Mouse (Mus musculus) stomach, embryonic 15.5 days (tissue): Measurements from ENCODE around the gene Aifm1. TPM values are rescaled to one million over a fixed set of nuclear protein-coding genes. Genes with fewer than 3 reads are reported as not detected.

ENCODE experiments used
- ATAC-seq: fragments of 200-750 bp; cut with Nextera tagmentation; 2 replicates; pipeline ENCODE4 v1.8.0; 2017; ENCODE audit warnings: low read depth, moderate number of reproducible peaks, moderate TSS enrichment; ENCODE audit not compliant: insufficient read depth, low FRiP score
- H3K27ac ChIP-seq: fragments of 300-500 bp; sonication (generic); 2 replicates; pipeline ENCODE4 v1.5.1; 2015; ENCODE audit warnings: mild to moderate bottlenecking, inconsistent platforms
- H3K27me3 ChIP-seq: fragments of 300-500 bp; sonication (generic); replicated peaks from 2 replicates; pipeline ENCODE4 v1.6.1; 2015; ENCODE audit warnings: inconsistent platforms
- H3K36me3 ChIP-seq: fragments of 300-500 bp; sonication (generic); 2 replicates; pipeline ENCODE4 v1.6.1; 2015; ENCODE audit warnings: inconsistent platforms
- H3K4me1 ChIP-seq: fragments of 300-500 bp; sonication (generic); 2 replicates; pipeline ENCODE4 v1.6.1; 2015; ENCODE audit warnings: inconsistent platforms
- H3K4me2 ChIP-seq: fragments of 300-500 bp; sonication (generic); 2 replicates; pipeline ENCODE4 v1.6.1; 2015; ENCODE audit warnings: mild to moderate bottlenecking, inconsistent platforms
- H3K4me3 ChIP-seq: fragments of 300-500 bp; sonication (generic); replicated peaks from 2 replicates; pipeline ENCODE4 v1.5.1; 2015; ENCODE audit warnings: inconsistent platforms
- H3K9ac ChIP-seq: fragments of 300-500 bp; sonication (generic); 2 replicates; pipeline ENCODE4 v1.6.1; 2015; ENCODE audit warnings: inconsistent platforms
- H3K9me3 ChIP-seq: fragments of 300-500 bp; sonication (generic); 2 replicates; pipeline ENCODE4 v1.6.1; 2016; ENCODE audit warnings: inconsistent platforms
- WGBS: fragments of 180-500 bp; shearing (Covaris S2); methylation state at CpG from one replicate; pipeline ENCODE4 v1.1.7; 2015; 5-methylcytosine and 5-hydroxymethylcytosine counted together
- polyA plus RNA-seq: library from polyadenylated mRNA; unstranded; fragments of >200 nt; fragmentation: Nextera tagmentation; extraction: Ambion mirVana; gene quantifications from 2 replicates; pipeline ENCODE4 v1.2.1, GENCODE M21; 2015

The Aifm1 gene
- polyA plus RNA-seq, 1 experiment from 2014 or later = 73.3 TPM

DNA sequence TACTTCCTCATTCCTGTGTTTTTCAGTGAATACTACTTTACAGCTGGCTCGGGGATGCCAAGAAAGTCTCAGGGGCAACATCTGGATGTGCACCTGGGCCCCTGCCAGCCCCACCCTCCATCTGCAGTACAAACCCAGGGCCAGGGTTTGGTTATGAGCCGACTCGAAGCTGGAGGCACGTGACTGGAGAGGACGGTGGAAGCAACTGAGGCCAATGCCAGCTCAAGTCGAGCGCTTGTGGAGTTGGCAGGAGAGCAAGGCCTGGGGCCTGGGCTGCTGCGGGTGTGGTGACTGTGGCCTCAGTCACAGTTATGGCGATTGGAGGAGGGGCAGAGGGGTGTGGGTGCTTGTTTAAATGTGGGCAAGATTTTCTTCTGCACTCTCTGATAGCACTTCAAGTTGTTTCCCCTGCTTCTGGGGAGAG, 77.9 kb downstream of the Aifm1 start:
- H3K4me2 ChIP-seq = no peak overlapping the region
- ATAC-seq = no peak
- H3K36me3 ChIP-seq = no peaks in the 10 kb centered on the region
- no peak overlapping the region for H3K9ac ChIP-seq
- no peaks in the 10 kb centered on the region for H3K27me3 ChIP-seq
- H3K4me3 ChIP-seq = no peak overlapping the region
- H3K4me1 ChIP-seq = 0 out of 2 replicates have a peak, but pooled peaks cover 6% of the 10 kb centered on the region
- H3K27ac ChIP-seq = no peak overlapping the region
- H3K9me3 ChIP-seq = no peaks in the 10 kb centered on the region
- WGBS = 62% methylated on average over 9 of the region's 9 CpGs

DNA sequence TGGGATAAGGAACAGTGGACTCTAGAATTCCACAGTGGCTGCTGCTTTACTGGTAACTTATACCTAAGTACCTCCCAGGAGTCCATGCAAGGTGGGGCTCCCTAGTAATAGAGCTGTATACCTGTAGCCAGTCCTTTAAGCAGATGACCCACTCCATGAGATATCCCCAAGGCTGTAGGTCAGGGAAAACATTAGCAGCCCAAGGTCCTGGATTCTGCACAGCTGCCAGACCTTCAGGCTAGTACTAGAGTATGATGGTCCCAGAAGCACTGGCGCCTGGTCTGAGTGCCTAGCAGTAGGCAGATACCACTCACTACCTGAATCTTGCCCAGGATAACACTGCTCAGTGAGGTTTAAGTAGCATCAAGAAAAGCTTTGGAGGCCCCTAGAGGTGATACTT, 79.1 kb downstream of the Aifm1 start:
- 82% methylated on average over 1 of the region's 1 CpGs for WGBS
- Histone ChIP-seq H3K4me3 (no peak overlapping the region), H3K4me1 (0 out of 2 replicates have a peak, but pooled peaks cover 6% of the 10 kb centered on the region), H3K9me3 (no peaks in the 10 kb centered on the region), H3K27me3 (no peaks in the 10 kb centered on the region), H3K4me2 (no peak overlapping the region), H3K9ac (no peak overlapping the region), H3K36me3 (no peaks in the 10 kb centered on the region), H3K27ac (no peak overlapping the region)
- ATAC-seq = no peak

DNA sequence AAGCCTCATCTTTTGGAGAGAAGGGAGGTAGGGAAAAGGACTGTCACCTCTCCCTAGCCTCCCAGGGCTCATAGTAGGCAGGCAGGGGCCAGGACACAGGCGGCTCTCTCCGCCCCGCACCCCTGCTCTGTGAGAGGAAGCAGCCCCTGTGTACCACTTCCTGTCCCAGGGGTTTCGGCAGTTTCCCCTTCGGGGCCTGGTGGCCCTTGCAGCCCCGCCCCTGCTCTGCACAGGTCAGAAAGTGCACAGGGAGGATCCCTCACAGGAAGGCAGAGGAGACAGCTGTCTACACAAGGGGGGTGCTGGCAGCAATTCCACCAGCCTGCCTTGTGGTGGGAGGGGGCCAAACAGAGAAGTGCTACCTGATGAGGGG, 79.8 kb downstream of the Aifm1 start:
- no peak overlapping the region for H3K27ac ChIP-seq
- H3K4me1 ChIP-seq = 0 out of 2 replicates have a peak, but pooled peaks cover 6% of the 10 kb centered on the region
- H3K4me2 ChIP-seq = no peak overlapping the region

DNA sequence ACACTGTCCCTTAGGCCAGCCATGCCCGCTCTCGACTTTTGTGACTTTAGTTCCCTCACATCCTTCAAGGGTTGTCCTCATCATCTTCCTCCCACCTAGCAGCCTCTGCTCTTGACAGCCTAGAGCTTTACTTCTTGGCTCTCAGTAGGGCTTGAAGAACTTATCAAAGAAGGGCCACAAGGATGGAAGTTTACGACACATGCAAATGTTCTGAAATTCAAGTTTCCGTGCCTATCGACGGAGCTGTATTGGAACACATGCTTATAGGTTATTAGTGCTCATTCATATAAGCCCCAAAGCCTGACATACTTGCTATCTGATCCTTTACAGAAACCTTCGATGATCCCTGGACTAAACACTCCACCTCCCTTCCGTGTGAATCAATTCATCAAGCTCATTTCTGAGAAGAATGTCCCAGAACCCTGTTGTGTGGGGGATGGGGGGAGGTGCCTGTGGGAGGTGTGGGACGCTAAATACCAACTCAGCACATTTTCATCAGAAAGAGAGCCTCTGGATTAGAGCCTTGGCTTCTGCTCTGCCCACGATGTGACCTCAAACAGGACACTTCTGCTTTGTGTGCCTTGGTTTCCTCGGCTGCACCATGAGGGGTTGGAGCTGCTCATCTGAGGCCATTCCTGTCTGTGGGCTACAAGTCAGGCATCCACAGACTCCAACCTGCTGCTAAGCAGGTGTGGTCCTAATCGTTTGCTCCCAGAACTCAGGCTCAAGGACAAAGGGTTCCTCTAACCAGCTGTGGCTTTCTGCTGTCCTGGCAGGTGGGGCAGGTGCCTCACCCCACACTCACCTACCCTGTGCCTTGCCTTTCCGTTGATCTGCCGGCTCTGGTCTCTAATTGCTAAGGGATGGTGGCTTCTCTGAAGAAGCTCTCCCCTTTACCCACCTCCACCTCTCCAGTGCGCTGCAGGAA, 80.5 kb downstream of the Aifm1 start:
- no peaks in the 10 kb centered on the region for H3K36me3 ChIP-seq
- no peaks in the 10 kb centered on the region for H3K27me3 ChIP-seq
- WGBS = 60% methylated on average over 15 of the region's 15 CpGs
- H3K4me1 ChIP-seq = 0 out of 2 replicates have a peak, but pooled peaks cover 6% of the 10 kb centered on the region
- H3K4me3 ChIP-seq = no peak overlapping the region
- no peak overlapping the region for H3K27ac ChIP-seq
- no peaks in the 10 kb centered on the region for H3K9me3 ChIP-seq
- H3K4me2 ChIP-seq = no peak overlapping the region
- no peak; the same call in 1 of the 2 replicates for ATAC-seq
- H3K9ac ChIP-seq = no peak overlapping the region

More for the DNA sequence above, 79.8 kb downstream of the Aifm1 start:
- Histone ChIP-seq H3K9me3 (no peaks in the 10 kb centered on the region), H3K27me3 (no peaks in the 10 kb centered on the region), H3K4me3 (no peak overlapping the region), H3K36me3 (no peaks in the 10 kb centered on the region), H3K9ac (no peak overlapping the region)
- no peak for ATAC-seq
- WGBS = 35% methylated on average over 6 of the region's 6 CpGs

DNA sequence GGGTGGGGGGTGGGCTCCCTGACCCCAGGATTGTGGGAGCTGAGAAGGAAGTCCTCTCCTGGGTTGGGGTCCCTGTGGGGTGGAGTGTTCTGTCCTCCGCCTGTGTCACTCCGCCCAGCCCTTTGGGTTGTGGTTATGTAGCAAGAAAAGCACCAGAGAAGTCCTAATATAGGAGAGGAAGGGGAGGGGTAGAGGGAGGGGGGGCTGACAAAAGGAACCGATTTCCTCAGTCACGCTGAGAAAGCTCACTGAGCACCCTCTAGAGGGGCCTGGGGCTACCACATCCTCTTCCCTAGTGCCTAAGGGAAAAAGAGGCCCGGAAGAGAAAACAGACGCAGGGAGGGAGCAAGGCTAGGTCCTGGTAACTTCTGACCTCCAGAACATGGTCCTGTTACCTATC, 83.8 kb downstream of the Aifm1 start:
- H3K27me3 ChIP-seq = no peaks in the 10 kb centered on the region
- H3K36me3 ChIP-seq = no peaks in the 10 kb centered on the region
- H3K9me3 ChIP-seq = no peaks in the 10 kb centered on the region
- no peak for ATAC-seq
- WGBS = 42% methylated on average over 6 of the region's 6 CpGs
- H3K4me3 ChIP-seq = no peak overlapping the region
- no peak overlapping the region for H3K9ac ChIP-seq
- no peak overlapping the region for H3K27ac ChIP-seq
- H3K4me1 ChIP-seq = 0 out of 2 replicates have a peak, but pooled peaks cover 6% of the 10 kb centered on the region
- no peak overlapping the region for H3K4me2 ChIP-seq

DNA sequence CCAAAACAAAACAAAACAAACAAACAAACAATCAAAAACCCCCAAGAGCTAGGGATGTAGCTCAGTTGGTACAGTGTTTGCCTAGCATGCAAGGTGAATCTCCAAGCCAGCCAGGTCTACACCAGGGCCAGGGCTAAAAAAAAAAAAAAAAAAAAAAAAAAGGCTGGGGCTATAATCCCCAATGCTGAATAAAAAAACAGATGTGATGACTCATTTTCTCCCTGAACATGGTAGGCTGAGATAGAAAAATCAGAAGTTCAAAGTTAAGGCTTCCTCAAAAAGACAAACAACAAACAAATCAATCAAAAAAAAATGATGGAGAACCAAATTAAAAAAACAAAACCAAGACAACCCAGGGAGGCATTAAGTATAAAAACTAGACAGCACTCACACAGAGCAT, 84.3 kb downstream of the Aifm1 start:
- no peak overlapping the region for H3K4me2 ChIP-seq
- H3K36me3 ChIP-seq = no peaks in the 10 kb centered on the region
- no peak overlapping the region for H3K27ac ChIP-seq

DNA sequence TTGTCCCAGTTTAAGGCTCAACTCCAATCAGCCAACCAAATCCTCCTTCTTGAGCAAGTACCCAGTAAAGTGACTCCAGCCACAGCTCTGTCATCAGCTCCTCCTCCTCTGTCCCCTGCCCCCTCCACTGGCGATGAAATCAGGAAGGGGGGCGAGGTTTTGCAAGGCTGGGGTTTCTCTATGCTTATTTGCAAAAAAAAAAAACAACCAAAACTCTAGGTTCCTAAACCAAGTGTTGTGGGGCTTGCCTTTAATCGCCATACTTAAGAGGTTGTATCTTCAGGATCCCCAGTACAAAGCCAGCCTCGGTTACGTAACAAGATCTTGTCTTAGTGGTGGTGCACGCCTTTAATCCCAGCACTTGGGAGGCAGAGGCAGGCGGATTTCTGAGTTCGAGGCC, 84.7 kb downstream of the Aifm1 start:
- Histone ChIP-seq H3K27me3 (no peaks in the 10 kb centered on the region), H3K9me3 (no peaks in the 10 kb centered on the region), H3K4me2 (no peak overlapping the region), H3K9ac (no peak overlapping the region), H3K4me3 (no peak overlapping the region), H3K4me1 (0 out of 2 replicates have a peak, but pooled peaks cover 6% of the 10 kb centered on the region), H3K27ac (no peak overlapping the region), H3K36me3 (no peaks in the 10 kb centered on the region)
- 80% methylated on average over 8 of the region's 8 CpGs for WGBS
- no peak for ATAC-seq

More for the DNA sequence above, 84.3 kb downstream of the Aifm1 start:
- H3K4me3 ChIP-seq = no peak overlapping the region
- H3K9me3 ChIP-seq = no peaks in the 10 kb centered on the region
- H3K27me3 ChIP-seq = no peaks in the 10 kb centered on the region
- H3K9ac ChIP-seq = no peak overlapping the region
- 0 out of 2 replicates have a peak, but pooled peaks cover 6% of the 10 kb centered on the region for H3K4me1 ChIP-seq
- ATAC-seq = no peak

DNA sequence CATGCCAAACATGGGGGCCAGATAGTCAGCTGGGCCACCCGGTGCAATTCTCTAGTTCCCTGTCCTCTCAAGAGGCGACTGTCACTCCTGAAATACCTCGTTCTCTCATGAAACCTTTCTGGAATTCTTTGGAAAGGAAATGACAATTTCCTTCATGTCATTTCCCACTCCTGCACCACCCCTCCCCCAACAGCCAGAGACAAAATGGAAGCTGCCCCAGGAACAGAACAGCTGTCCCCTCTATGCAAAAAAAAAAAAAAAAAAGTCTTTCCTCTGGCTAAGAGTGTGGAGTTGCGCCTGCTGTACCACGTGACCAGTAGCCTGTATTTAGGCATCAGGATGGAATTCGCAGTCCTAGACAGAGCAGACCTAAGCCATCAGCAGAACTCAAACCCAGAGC, 85.1 kb downstream of the Aifm1 start:
- H3K9ac ChIP-seq = no peak overlapping the region
- no peaks in the 10 kb centered on the region for H3K27me3 ChIP-seq
- ATAC-seq = no peak
- peak overlapping the region; percentile 9; the same call in 1 of the 2 replicates for H3K27ac ChIP-seq
- H3K36me3 ChIP-seq = no peaks in the 10 kb centered on the region
- 63% methylated on average over 6 of the region's 6 CpGs for WGBS
- 0 out of 2 replicates have a peak, but pooled peaks cover 2% of the 10 kb centered on the region for H3K4me1 ChIP-seq
- H3K4me2 ChIP-seq = no peak overlapping the region
- no peak overlapping the region for H3K4me3 ChIP-seq
- no peaks in the 10 kb centered on the region for H3K9me3 ChIP-seq

DNA sequence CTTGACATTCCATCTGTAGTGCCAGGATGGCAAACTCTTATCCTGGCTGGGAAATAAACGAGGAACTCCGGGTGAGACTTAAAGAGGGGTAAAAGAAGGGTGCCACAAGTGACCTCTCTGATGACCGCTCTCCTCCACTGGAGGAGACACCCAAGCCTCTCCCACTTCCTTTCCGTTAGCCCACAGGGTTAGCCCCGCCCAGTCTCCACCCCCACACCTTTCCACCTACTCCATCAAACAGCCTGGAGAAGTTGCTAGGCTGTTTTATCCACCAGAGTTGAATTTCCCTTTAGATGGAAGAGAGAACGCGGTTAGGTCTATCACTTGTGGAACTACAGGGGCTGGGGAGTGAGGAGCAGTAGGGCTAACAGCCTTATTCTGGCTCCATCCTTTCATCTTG, 88.1 kb downstream of the Aifm1 start:
- Histone ChIP-seq H3K9ac (no peak overlapping the region), H3K27ac (no peak overlapping the region), H3K36me3 (no peaks in the 10 kb centered on the region), H3K4me2 (0 out of 2 replicates have a peak overlapping the region, but pooled peaks have one; percentile 5), H3K9me3 (no peaks in the 10 kb centered on the region), H3K27me3 (no peaks in the 10 kb centered on the region), H3K4me3 (no peak overlapping the region), H3K4me1 (no peaks in the 10 kb centered on the region)
- no peak for ATAC-seq
- 50% methylated on average over 7 of the region's 7 CpGs for WGBS

Other genes with a start within 250 kb of the Aifm1 start
- gene Bcorl1, start 172.2 kb downstream of the Aifm1 start, polyA plus RNA-seq = 5.4 and 6.0 TPM in 2 replicates
- gene Elf4, start 50.4 kb downstream of the Aifm1 start, polyA plus RNA-seq = 9.2 and 10.6 TPM in 2 replicates
- gene Rab33a, start 5.7 kb upstream of the Aifm1 start, polyA plus RNA-seq = 6.3 and 7.3 TPM in 2 replicates
- gene Zfp280c, start 80.9 kb upstream of the Aifm1 start, polyA plus RNA-seq = 7.8 and 9.0 TPM in 2 replicates
- gene Slc25a14, start 109.8 kb upstream of the Aifm1 start, polyA plus RNA-seq = 12.3 and 13.3 TPM in 2 replicates
- 0.21 and 0.27 TPM in 2 replicates for gene Gpr119, start 160.9 kb upstream of the Aifm1 start, polyA plus RNA-seq
- 17.5 and 19.0 TPM in 2 replicates for gene Rbmx2, start 181.4 kb upstream of the Aifm1 start, polyA plus RNA-seq